Mouse (Mus musculus) megakaryocyte, embryonic 14.5 days (primary cell): ENCODE measurements at regions not wholly inside any gene's neighbourhood (a gene's known extent, or its start where the extent isn't known, plus 50 kb on each side); places are given as distances from the start of the nearest gene placed in this dataset.
A peak's percentile ranks its signal among the peaks of the same experiment; 100 is the strongest.

Source experiments
- H3K27me3 ChIP-seq: replicated peaks from 2 replicates; pipeline ENCODE3; 2012; ENCODE audit warnings: inconsistent platforms
- H3K36me3 ChIP-seq: replicated peaks from 2 replicates; pipeline ENCODE3; 2012; ENCODE audit warnings: low read length, inconsistent platforms, mixed read lengths
- H3K4me1 ChIP-seq: 2 replicates; pipeline ENCODE4 v1.6.1; 2012; ENCODE audit warnings: inconsistent platforms
- H3K4me3 ChIP-seq: replicated peaks from 2 replicates; pipeline ENCODE3; 2012; ENCODE audit warnings: moderate library complexity, mild to moderate bottlenecking, inconsistent platforms
- H3K9me3 ChIP-seq: 2 replicates; pipeline ENCODE4 v1.6.1; 2012; ENCODE audit warnings: inconsistent platforms
- FLI1 ChIP-seq: IDR thresholded peaks from 2 replicates; pipeline ENCODE4 v1.6.1; 2012; ENCODE audit warnings: low read length, inconsistent platforms, mixed read lengths
- GATA1 ChIP-seq: IDR thresholded peaks from 3 replicates; pipeline ENCODE4 v1.6.1; 2012; ENCODE audit warnings: mixed read lengths, low read length, inconsistent platforms, borderline replicate concordance

DNA sequence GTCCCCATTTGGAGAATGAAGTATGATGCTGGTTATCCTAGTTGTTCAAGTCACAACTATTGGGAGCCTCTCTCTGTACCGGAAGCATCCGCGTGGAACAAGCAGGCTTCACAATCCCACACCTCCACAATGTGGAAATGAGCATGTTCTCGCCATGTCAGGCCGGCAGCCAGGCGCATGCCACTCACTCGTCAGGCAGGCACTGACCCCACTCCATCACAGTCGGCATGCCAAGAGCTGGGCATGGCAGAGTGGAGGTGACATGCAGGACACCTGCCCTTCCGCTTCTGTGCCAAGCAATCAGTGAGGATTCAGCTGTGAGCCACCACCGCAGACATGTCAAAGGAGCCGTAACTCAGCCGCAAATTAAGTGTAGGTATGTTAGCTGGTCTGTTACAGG is 103.7 kb upstream of the Noct start:
- no peak for TF ChIP-seq FLI1
- TF ChIP-seq GATA1 = no peak
- peaks cover 53% of the 10 kb centered on the region for H3K4me1 ChIP-seq
- no peaks in the 10 kb centered on the region for H3K36me3 ChIP-seq
- H3K4me3 ChIP-seq = peak overlapping the region; percentile 30
- H3K27me3 ChIP-seq = peaks cover 2% of the 10 kb centered on the region
- H3K9me3 ChIP-seq = no peaks in the 10 kb centered on the region

GRCm38 (mm10) chr3:51121703-51122540 is 102.3 kb upstream of the Noct start:
- H3K4me3 ChIP-seq = no peak overlapping the region
- peaks cover 2% of the 10 kb centered on the region for H3K27me3 ChIP-seq
- H3K9me3 ChIP-seq = no peaks in the 10 kb centered on the region
- H3K4me1 ChIP-seq = peaks cover 58% of the 10 kb centered on the region
- no peaks in the 10 kb centered on the region for H3K36me3 ChIP-seq
- TF ChIP-seq GATA1 (no peak), FLI1 (no peak)

DNA sequence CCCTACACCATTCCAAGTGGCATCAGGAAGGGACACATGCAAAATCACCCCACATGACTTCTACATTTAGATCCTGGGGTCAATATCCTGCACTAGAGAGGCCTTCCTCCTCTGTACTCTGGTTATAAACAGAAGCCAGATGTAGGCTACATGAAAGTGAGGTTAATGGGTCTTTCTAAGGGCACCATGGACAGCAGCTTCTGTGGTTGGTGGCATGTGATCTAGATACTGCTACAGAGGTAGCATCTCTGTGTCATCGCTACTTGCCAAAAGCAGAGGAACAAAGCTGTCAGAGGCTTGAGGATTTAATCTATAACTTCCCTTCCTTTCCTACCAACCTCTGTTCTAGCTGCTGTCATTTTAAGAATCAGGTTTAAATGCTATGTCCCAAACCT is 101.7 kb upstream of the Noct start:
- Histone ChIP-seq H3K4me1 (peaks cover 58% of the 10 kb centered on the region), H3K36me3 (no peaks in the 10 kb centered on the region), H3K27me3 (peaks cover 2% of the 10 kb centered on the region), H3K4me3 (no peak overlapping the region), H3K9me3 (no peaks in the 10 kb centered on the region)
- no peak for TF ChIP-seq FLI1

GRCm38 (mm10) chr3:51127875-51128274 is 96.4 kb upstream of the Noct start:
- Histone ChIP-seq H3K9me3 (no peaks in the 10 kb centered on the region), H3K36me3 (no peaks in the 10 kb centered on the region), H3K4me1 (peaks cover 51% of the 10 kb centered on the region), H3K4me3 (no peak overlapping the region), H3K27me3 (peaks cover 2% of the 10 kb centered on the region)
- no peak for TF ChIP-seq FLI1
- TF ChIP-seq GATA1 = no peak

DNA sequence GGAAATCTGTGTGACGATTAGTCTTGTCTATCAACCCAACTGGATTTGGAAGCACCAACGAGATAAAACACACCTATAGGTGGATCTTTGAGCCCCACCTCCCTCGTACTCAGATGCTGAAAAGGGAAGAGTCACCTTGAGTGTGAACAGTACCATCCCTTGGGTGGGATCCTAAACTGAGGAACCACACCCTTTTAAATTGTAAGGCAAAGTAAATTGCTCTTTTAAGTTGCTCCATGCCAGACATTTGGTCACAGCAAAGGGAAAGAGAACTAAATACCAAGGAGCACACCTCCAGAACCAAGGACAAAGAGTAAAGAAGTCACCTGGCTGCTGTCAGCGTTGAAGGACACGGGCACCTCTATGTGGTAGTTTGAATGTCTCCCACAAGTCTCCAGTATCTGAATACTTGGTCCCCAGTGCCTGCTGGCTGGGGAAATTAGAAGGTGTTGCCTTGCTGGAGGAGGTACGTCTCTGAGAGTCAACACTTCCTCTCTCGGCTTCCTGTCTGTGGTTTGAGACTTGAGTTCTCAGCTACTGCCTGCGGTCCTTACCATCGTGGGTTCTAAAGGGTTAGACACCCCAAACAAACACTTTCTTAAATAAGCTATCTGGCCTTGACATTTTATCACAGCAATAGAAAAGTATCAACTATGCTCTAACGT is 95.6 kb upstream of the Noct start:
- Histone ChIP-seq H3K27me3 (peaks cover 2% of the 10 kb centered on the region), H3K4me3 (peak overlapping the region; percentile 39), H3K4me1 (peaks cover 44% of the 10 kb centered on the region), H3K36me3 (no peaks in the 10 kb centered on the region), H3K9me3 (no peaks in the 10 kb centered on the region)
- TF ChIP-seq GATA1 (no peak), FLI1 (no peak)

DNA sequence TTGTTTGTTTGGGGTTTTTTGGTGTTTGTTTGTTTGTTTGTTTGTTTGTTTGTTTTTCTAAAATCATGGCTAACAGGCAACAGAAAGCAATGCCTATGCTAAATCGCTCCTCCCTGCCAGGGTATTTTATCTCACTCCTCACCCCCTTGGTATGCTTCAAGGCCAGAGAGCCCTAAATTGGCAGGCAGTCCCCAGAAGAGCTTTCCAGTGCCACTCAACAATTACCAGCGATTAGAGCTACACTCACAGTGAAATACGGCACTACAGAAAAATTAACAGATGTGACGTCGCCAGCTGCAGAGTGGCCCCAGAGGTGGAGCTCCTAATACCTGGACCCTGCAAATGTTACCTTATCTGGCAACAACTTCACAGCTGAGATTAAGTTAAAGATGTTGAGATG is 93.5 kb upstream of the Noct start:
- Histone ChIP-seq H3K27me3 (peaks cover 2% of the 10 kb centered on the region), H3K4me1 (peaks cover 35% of the 10 kb centered on the region), H3K9me3 (no peaks in the 10 kb centered on the region), H3K36me3 (no peaks in the 10 kb centered on the region), H3K4me3 (no peak overlapping the region)
- TF ChIP-seq GATA1 (no peak), FLI1 (no peak)

- no peak overlapping the region for H3K4me3 ChIP-seq
- no peak for TF ChIP-seq GATA1
- no peak for TF ChIP-seq FLI1
- H3K27me3 ChIP-seq = peaks cover 2% of the 10 kb centered on the region
- H3K4me1 ChIP-seq = peaks cover 34% of the 10 kb centered on the region
- no peaks in the 10 kb centered on the region for H3K9me3 ChIP-seq
- H3K36me3 ChIP-seq = no peaks in the 10 kb centered on the region
Measured at GRCm38 (mm10) chr3:51131341-51131740, 92.9 kb upstream of the Noct start.

DNA sequence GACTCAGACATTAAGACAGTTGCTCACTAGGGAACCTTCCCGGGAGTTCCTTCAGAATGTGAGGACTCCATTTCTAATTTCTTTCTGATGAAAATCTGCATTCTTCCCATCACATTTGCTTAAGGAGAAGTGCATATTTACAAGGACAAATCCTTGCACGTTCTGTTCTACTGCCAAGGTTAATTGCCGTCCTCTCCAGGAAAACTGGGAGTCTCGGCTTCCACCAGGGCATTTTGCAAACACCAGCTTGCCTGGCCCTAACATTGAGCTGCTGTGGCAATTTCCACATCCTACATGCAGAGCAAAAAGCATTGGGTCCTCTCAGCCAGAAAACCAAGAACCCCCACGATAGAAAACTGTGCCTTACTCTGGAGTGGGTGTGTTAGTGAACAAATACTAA is 91.5 kb upstream of the Noct start:
- H3K27me3 ChIP-seq = peaks cover 2% of the 10 kb centered on the region
- H3K4me3 ChIP-seq = no peak overlapping the region
- no peaks in the 10 kb centered on the region for H3K9me3 ChIP-seq
- peaks cover 20% of the 10 kb centered on the region for H3K4me1 ChIP-seq
- TF ChIP-seq GATA1 = no peak
- TF ChIP-seq FLI1 = no peak
- no peaks in the 10 kb centered on the region for H3K36me3 ChIP-seq

GRCm38 (mm10) chr3:51135581-51135980 is 88.7 kb upstream of the Noct start:
- no peaks in the 10 kb centered on the region for H3K9me3 ChIP-seq
- H3K4me3 ChIP-seq = no peak overlapping the region
- H3K36me3 ChIP-seq = no peaks in the 10 kb centered on the region
- TF ChIP-seq FLI1 = no peak
- no peak for TF ChIP-seq GATA1
- peaks cover 2% of the 10 kb centered on the region for H3K27me3 ChIP-seq
- peaks cover 8% of the 10 kb centered on the region; the same call in 1 of the 2 replicates for H3K4me1 ChIP-seq

GRCm38 (mm10) chr3:51137730-51138312 is 86.4 kb upstream of the Noct start:
- Histone ChIP-seq H3K9me3 (peaks cover 7% of the 10 kb centered on the region; the same call in 1 of the 2 replicates), H3K4me1 (0 out of 2 replicates have a peak, but pooled peaks cover 4% of the 10 kb centered on the region), H3K27me3 (no peaks in the 10 kb centered on the region), H3K36me3 (no peaks in the 10 kb centered on the region), H3K4me3 (no peak overlapping the region)
- no peak for TF ChIP-seq FLI1
- TF ChIP-seq GATA1 = no peak
